Mouse (Mus musculus): ENCODE results near the gene Phf21a.

DNA sequence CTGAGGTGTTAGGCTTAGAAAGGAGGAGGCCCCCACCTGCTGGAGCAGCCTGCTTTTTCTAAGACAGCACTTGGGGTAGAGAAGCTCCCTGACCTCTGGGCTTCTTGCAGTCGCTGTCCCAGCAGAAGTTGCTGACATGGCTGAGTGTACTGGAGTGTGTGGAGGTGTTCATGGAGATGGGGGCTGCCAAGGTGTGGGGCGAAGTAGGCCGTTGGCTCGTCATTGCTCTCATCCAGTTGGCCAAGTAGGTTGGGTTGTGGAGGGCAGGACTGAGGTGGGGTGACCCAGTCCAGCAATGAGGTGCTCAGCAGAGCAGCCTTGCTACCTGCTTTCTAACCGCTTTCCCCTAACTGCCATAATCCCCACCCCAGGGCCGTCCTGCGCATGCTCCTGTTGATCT lies 284.4 kb downstream of the Phf21a start:
- no peak for TF ChIP-seq CTCF (IDR thresholded peaks at IDR 0.05; ENCODE audit: control insufficient read depth, insufficient read depth, low read length)
- 0 out of 2 replicates have a peak, but pooled peaks have one; percentile 17 for TF ChIP-seq POLR2A (IDR thresholded peaks at IDR 0.05; ENCODE audit: borderline replicate concordance, control insufficient read depth, low read depth, low read length)

Data from bone marrow, adult 2 months (tissue).